Mouse (Mus musculus) layer of hippocampus, adult 8-10 months (tissue): ENCODE data around the gene Ccdc57. TPM values are rescaled to one million over a fixed set of nuclear protein-coding genes. Genes with fewer than 3 reads are reported as not detected.
A peak's percentile ranks its signal among the peaks of the same experiment; 100 is the strongest.

Experiments used
- DNase-seq, 2 experiments: peaks; one replicate each; pipeline ENCODE4 v3.0.0; 2022; ENCODE audit warnings: low spot score in 2 of 2
- total RNA-seq, 4 experiments: library from RNA; stranded (reverse); gene quantifications; 2 replicates each; pipeline ENCODE4 v1.2.4; 2022

Gene Ccdc57
- total RNA-seq, 4 experiments from 2014 or later: 9.0 to 10.0 (median 9.5) TPM

DNA sequence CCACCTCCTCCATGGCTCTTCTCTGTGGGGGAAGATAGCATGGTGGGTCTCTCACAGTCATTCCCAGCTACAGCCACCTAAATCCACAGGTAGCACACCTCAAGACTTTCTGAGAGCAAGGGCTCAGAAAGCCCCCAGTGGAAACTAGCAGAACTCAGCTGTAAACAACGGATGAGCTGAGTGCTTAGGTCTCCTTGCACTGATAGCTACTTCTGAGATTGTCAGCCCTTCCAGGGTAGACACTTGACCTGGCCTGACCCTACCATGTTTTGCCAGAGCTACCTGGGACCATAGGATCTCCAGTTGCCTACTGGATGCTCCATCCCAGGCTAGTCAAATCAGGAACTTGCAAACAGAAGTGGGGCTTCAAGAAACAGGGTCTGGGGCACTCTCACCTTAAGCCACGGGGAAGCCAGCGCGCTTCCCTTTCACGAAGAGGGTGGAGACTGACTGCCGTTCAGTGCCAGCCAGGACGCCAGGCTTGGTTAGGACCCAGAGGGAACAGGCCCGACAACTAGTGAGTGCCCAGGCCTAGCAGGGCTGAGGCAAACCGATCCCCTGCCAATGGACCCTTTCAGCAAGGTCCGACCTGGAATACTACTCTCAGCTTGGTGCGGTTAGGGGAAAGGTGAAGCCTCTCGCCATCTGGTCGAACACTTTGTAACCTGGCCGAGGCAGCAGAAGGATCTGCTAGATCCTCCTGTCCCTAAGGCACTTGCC, 109.7 kb downstream of the Ccdc57 start:
- no peak for DNase-seq

DNA sequence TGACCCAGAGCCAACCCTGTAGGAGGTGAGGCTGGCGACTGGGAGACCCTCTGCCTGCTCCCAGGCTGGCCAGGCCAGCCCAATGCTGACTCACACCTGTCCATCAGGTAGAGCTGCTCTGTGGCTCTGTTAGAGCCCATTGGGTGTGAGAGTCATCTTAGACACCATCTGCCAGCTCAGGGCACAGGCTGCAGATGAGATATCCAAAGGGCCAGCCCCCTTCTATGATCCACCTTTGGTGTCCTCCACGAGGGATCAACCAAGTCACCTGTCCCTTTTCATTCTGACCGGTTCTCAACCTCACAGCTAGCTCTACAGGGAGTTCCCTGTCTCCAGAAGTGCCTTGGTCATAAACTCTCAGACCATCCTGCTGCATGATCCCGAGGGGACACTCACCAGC, 110.4 kb downstream of the Ccdc57 start:
- DNase-seq: no peak

GRCm38 (mm10) chr11:120821076-120821922, 111.4 kb downstream of the Ccdc57 start:
- DNase-seq: no peak

- DNase-seq: no peak
Measured at GRCm38 (mm10) chr11:120820546-120820945, 112.1 kb downstream of the Ccdc57 start.

GRCm38 (mm10) chr11:120819556-120819955, 113.1 kb downstream of the Ccdc57 start:
- DNase-seq: no peak

GRCm38 (mm10) chr11:120818251-120818650, 114.4 kb downstream of the Ccdc57 start:
- no peak for DNase-seq

- DNase-seq: no peak
Measured at GRCm38 (mm10) chr11:120817358-120817757, 115.3 kb downstream of the Ccdc57 start.

- DNase-seq: peak in 1 of 2 experiments; percentile 51
Measured at GRCm38 (mm10) chr11:120812068-120812467, 120.6 kb downstream of the Ccdc57 start.

DNA sequence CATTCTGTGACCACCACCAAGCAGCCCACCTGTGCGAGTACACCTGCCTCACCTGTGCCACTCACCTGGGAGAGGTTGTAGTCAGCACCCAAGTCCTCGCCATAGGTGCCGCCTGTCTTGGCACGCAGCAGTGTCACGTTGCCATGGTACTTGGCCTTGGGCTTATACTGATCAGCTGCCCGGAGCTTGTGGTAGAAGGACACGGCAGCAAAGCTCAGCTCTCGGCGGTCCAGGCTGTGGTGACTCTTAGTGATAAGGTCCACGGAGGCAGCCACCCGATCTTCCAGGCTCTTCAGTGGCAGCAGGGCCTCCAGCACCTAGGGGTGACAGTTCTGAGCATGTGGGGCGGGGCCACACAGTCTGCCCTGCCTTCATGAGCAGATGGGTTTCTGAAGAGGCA, 124.7 kb downstream of the Ccdc57 start:
- no peak for DNase-seq

DNA sequence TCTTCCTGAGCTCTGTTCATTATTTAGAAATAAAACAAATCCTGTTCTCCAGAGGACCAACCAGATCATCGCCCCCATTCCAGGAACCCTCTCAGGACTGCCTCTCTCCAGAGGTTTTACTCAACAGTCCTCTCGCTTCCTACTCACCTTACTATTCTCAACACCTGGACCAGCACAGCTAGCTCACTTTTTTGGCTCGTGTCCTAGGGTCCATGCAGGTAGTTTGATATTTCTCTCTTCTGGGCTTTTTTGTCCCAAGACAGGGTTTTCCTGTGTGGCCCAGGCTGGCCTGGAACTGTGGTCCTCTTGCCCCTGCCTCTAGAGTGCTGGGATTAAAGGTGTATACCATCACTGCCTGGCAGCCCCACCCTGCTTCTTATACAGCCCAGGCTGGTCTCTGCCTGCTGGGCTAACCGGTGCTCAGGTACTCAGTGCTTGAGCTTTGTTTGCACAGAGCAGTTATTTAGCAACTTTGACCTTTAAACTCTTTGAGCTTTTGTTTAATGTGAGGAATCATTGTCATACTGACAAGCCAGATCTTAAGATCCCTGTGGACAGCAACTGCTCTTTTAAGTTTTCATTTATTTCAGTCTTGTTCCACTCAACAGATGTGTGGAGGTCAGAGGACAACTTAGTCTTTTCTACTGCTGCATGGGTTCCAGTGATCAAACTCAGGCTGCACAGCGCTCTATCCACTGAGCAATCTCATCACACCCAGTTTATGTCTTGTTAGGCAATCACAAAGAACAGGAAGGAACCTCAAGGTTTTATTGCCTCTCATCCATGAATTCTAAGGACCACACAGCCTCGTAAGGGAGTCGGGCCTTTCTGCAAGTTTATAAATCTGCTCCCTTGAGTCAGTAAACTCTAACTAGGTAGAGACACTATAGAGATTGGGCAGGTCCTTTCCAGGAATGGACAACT, 127.0 kb downstream of the Ccdc57 start:
- no peak for DNase-seq

GRCm38 (mm10) chr11:120804769-120805168, 127.9 kb downstream of the Ccdc57 start:
- no peak for DNase-seq

- no peak for DNase-seq
Measured at GRCm38 (mm10) chr11:120804274-120804673, 128.4 kb downstream of the Ccdc57 start.

GRCm38 (mm10) chr11:120800061-120800904, 132.4 kb downstream of the Ccdc57 start:
- DNase-seq: peak; percentile 61 to 88

DNA sequence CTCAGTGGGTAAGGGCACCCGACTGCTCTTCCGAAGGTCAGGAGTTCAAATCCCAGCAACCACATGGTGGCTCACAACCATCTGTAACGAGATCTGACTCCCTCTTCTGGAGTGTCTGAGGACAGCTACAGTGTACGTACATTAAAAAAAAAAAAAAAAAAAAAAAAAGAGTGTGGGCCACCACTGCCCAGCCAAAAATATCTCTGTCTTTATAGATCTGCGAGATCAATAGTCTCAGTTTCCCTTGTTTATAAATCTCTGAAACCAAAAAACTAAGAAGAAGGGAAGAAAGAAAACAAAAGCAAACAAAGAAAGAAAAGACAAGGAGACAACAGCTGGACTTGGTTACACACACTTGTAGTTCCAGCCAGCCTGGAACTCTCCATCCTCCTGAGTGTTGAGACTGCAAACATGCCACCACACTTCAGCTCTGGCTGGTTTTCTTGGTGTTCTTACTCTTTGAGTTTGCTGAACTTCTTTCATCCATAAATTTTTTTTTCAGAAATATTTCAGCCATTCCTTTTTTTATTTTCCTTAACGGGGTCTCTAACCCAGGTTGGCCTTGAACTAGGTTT, 133.3 kb downstream of the Ccdc57 start:
- DNase-seq: no peak

DNA sequence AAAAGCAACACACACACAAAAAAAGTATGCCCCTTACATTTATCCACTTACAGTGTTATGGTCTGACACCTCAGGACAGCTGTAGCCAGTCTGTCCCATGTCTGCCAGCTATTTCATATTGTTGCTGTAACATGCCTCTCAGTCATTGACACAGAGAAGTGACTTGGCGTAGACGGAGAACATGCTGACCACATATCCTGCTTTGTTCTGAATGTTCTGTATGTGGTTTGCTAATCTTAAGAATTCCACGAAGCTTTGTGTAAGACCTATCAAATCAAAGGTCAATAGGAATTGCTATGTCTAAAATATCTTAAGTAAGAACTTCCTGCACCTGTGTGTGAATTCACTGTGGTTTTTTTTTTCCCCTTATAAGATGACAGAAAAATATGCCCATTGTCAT, 134.4 kb downstream of the Ccdc57 start:
- no peak for DNase-seq

DNA sequence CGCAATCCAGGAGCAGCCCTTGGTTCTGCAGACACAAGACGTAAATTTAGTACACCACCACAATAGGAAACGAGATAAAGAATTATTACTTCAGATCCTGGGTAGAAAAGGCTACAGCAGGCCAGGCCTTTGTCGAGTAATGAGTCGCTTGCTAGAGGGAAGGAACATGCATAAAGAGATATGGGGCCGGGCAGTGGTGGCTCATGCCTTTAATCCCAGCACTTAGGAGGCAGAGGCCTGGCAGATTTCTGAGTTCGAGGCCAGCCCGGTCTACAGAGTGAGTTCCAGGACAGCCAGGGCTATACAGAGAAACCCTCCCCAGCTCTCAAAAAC, 136.1 kb downstream of the Ccdc57 start:
- DNase-seq: no peak

DNA sequence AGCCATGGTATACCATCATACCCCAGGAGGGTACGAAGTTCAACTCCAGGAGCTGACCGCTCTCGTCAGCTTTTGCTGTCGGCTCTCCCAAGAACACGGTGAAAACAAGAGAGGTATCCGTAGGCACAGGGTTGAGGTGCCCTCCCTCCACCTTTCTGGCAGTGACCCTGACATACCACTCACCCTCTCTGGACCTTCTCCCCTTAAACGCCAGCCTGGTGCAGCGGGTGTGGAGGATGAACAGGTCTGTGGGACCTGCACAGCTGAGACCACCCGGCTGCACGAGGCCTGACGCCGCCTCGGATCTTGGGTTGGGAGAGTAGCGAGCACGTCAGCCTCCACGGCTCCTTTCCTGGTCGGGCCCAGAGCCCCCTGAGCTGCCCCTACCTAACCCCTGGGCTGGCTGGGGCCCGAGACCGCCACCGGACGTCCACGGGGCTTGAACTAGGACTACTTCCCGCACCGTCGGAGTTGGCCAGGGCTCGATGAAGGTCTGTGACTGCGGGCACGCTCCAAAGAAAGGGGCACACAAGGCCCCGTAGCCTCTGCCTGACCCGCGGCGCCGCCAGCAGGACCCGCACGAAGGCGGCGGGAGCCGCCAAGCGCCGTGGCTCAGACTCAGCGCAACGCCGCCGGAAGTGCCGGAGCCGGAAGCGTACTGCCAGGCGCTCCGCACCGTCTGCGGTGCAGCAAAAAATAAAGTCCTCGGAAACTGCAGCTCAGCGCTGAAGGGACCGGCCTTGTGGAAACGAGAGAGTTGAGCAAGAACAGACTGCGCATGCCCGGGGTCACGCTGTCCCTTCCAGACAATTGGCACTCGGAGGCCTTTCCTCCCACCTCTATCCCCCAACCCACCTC, 136.7 kb downstream of the Ccdc57 start, which contains the start of gene Dus1l:
Dus1l (minus strand) TSS at position 648 of the 858 bp plus-strand sequence.
- peak; percentile 90 to 98 for DNase-seq

DNA sequence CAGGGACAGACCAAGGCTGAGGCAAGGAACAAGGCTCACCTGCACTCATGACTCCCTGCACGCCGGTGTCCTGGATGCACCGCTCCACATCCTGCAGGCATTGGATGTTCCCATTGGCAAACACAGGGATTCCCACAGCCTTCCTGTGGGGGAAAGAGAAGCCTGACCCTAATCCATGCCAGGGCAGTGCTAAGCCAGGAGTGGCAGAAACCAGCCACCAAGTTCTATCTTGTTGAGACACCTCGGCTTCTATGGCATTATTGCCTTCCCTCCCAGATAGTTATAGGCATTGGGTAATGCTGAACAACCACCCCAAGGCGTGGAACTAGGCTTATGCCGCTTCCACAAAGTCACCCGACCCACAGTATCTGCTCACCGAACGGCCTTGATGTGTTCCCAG, 140.0 kb downstream of the Ccdc57 start:
- DNase-seq: no peak

DNA sequence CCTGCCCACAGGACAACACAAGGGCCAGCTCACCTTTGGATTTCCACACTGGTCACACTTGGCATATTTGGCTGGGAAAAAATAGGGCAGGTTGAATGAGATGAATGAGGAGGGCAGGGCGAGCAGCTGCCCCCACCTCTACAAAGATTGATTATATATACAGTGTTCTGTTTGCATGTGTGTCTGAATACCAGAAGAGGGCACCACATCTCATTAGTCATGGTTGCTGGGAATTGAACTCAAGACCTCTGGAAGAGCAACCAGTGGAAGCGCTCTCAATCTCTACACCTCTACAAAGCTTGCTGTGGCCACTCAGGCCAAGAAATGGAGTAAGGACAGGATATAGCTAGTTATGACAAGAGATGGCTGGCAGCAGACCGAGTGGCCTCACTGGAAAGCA, 142.9 kb downstream of the Ccdc57 start:
- no peak for DNase-seq
